Mouse (Mus musculus): ENCODE data around the gene Slxl1. TPM values are rescaled to one million over a fixed set of nuclear protein-coding genes. Genes with fewer than 3 reads are reported as not detected.

Gene Slxl1
- polyA plus RNA-seq (2014; fragmentation: Illumina TruSeq; extraction: RNeasy Lipid Tissue Mini Kit (QIAGEN cat#74804); ENCODE audit: low read depth, low replicate concordance), result not detected

DNA sequence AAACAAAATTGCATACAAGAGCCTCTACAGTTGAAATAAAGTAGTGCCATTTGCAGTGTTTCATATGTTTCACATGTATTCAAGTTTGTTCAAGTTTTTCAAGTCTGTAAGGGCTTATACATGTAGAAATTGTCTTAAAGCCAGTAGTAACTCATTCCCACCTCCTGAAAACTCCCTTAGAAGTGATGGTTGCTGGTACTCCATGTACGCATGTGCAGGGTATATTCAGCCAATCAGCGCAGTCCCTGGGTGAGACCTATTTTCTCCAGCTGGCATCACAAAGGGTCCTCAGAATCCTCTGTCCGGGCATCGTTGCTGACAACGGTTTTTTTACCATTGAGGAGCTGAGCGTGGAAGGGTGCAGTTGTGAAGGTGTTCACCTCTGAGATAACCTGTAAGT is at the start of gene Slxl1:
TSS of gene Slxl1 (plus strand) at position 301 of the 400 bp plus-strand sequence.

Data from adipose tissue, adult 10 weeks (tissue).